Mouse (Mus musculus): ENCODE measurements at regions not wholly inside any gene's neighbourhood (a gene's known extent, or its start where the extent isn't known, plus 50 kb on each side); places are given as distances from the start of the nearest gene placed in this dataset.

- TF ChIP-seq CTCF (IDR thresholded peaks at IDR 0.05; ENCODE audit: borderline replicate concordance, insufficient read depth, low read length) (no peak), POLR2A (IDR thresholded peaks at IDR 0.05; ENCODE audit: low read depth, low read length) (no peak)
These were observed 129.6 kb upstream of the Psmd7 start for GRCm38 (mm10) chr8:107717856-107718255.

Measured in embryonic fibroblast, embryonic 13.5 days (primary cell).